Mouse (Mus musculus) testis, adult 2 months (tissue): ENCODE measurements around the gene Pde2a.

Experiments used
- CTCF ChIP-seq: fragments of 200-500 bp; IDR thresholded peaks from 2 replicates; pipeline ENCODE4 v1.5.1; 2012; ENCODE audit warnings: low read depth, mild to moderate bottlenecking, inconsistent platforms, low read length, moderate library complexity; ENCODE audit not compliant: control insufficient read depth, insufficient read depth, insufficient replicate concordance
- POLR2A ChIP-seq: fragments of 200-500 bp; IDR thresholded peaks from 2 replicates; pipeline ENCODE4 v1.6.1; 2012; ENCODE audit warnings: low read depth, mild to moderate bottlenecking, inconsistent platforms, low read length, moderate library complexity; ENCODE audit not compliant: control insufficient read depth

- no peak for TF ChIP-seq CTCF
- no peak for TF ChIP-seq POLR2A
Observed at GRCm38 (mm10) chr7:101462327-101463068, 41.0 kb downstream of the Pde2a start.
